Comparison of ENCODE assay signal across 22 mouse cellular contexts in the genomic region with DNA sequence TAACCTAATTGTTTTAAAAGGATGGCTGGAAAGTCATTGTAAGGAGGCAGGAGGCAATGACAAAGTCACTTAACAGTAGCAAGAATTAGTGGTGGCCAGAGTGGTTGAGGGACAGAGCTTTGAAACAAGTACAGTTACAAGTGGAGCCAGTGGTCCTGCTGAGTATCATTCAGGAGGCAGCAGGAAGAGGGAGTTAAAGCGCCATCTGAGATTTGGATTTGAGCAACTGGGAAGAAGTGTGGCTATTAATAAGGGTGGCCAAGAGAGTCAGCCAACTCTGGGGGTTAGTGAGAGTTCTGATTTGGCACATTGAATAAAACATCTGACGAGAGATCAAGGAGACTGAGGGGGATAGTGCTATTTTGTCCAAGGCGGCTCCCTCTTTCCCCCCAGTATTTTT. TPM values are rescaled to one million over a fixed set of nuclear protein-coding genes. Genes with fewer than 3 reads are reported as not detected.
A peak's percentile ranks its signal among the peaks of the same experiment; 100 is the strongest.
DNase-seq lines count a peak whose midpoint lies in the region; ATAC-seq and TF ChIP-seq lines count a peak whose summit lies in the region.
"Had no signal": no experiment of that assay in that cellular context is flagged by ENCODE, and none has a peak within 500 bp of the region (broad histone marks: within the 10 kb centered on the region; RNA-seq: fewer than 3 reads in every experiment).

No protein-coding gene starts in this region.

- ATAC-seq in lung, postnatal 0 days, result no peak
- ATAC-seq: forebrain, embryonic 15.5 days; hindbrain, postnatal 0 days; midbrain, embryonic 15.5 days had no signal

- no peak for TF ChIP-seq POLR2A in heart, adult 2 months (IDR thresholded peaks at IDR 0.05; ENCODE audit: insufficient read depth, low read depth, low read length)

- H3K9ac ChIP-seq in heart, adult 2 months (ENCODE audit: low read depth, low read length), result no peak overlapping the region
- H3K9ac ChIP-seq in lung, postnatal 0 days (replicated peaks; ENCODE audit: low read depth), result no peak overlapping the region
- H3K9ac ChIP-seq: forebrain, embryonic 15.5 days; liver, embryonic 13.5 days; lung, embryonic 14.5 days; midbrain, embryonic 15.5 days; neural tube, embryonic 12.5 days had no signal

- intact Hi-C loops in heart, adult 2 months (cut with DNase I), result loop anchor here (5.0 to 10.0 kb wide), 2 partner anchors 44 to 136 kb away; no protein-coding TSS in a partner anchor

- no peaks in the 10 kb centered on the region for H3K9me3 ChIP-seq in lung, postnatal 0 days (ENCODE audit: low read length)
- H3K9me3 ChIP-seq: embryonic facial prominence, embryonic 10.5 days; forebrain, embryonic 15.5 days; liver, embryonic 13.5 days; midbrain, embryonic 15.5 days; neural tube, embryonic 12.5 days had no signal

- WGBS in heart, adult 2 months, result 12% methylated on average over 3 of the region's 3 CpGs
- WGBS in lung, postnatal 0 days, result 54% methylated on average over 3 of the region's 3 CpGs

- H3K4me1 ChIP-seq in heart, adult 2 months (ENCODE audit: control insufficient read depth, insufficient read depth, low read length), result peaks cover 21% of the 10 kb centered on the region
- H3K4me1 ChIP-seq in lung, postnatal 0 days (ENCODE audit: insufficient read depth, low read depth, low read length), result peaks cover 5% of the 10 kb centered on the region; the same call in 1 of the 2 replicates

- H3K27ac ChIP-seq in heart, adult 2 months, result peak overlapping the region; percentile 24; the same call in 1 of the 2 replicates
- H3K27ac ChIP-seq in lung, postnatal 0 days (ENCODE audit: low read length), result no peak overlapping the region
- H3K27ac ChIP-seq: embryonic facial prominence, embryonic 10.5 days; forebrain, embryonic 15.5 days; hindbrain, postnatal 0 days; left cerebral cortex, adult 2 months; liver, embryonic 13.5 days; macrophage; midbrain, embryonic 15.5 days; neural tube, embryonic 12.5 days had no signal

- peaks cover 26% of the 10 kb centered on the region for H3K36me3 ChIP-seq in heart, adult 2 months (ENCODE audit: control insufficient read depth, insufficient read depth, low read length)
- H3K36me3 ChIP-seq in lung, postnatal 0 days (ENCODE audit: insufficient read depth, low read length), result no peaks in the 10 kb centered on the region
- H3K36me3 ChIP-seq: forebrain, embryonic 15.5 days; liver, embryonic 13.5 days; midbrain, embryonic 15.5 days; neural tube, embryonic 12.5 days had no signal

- DNase-seq in cerebellum, adult 9-10 months, result peak; percentile 27
- no peak for DNase-seq in cerebellum, postnatal 4 days (ENCODE audit: low spot score in 2 of 2)
- peak in 1 of 2 experiments; percentile 24 for DNase-seq in heart, adult 2 months
- DNase-seq in heart, adult 8-10 months (ENCODE audit: low spot score), result no peak
- no peak for DNase-seq in lung, postnatal 0 days (ENCODE audit: low spot score)
- DNase-seq in lung, adult 18-20 months, result no peak
- DNase-seq in spleen, postnatal 36 days (ENCODE audit: low spot score in 2 of 2), result no peak
- DNase-seq: gastrocnemius, postnatal 36 days; kidney, adult 11 months; kidney, postnatal 4 days; layer of hippocampus, adult 9-11 months; liver, embryonic 13.5 days; lung, embryonic 14.5 days; right cerebral cortex, postnatal 25 days; thymus, postnatal 14 days had no signal

- TF ChIP-seq EP300 in heart, adult 2 months (IDR thresholded peaks at IDR 0.05; ENCODE audit: insufficient read depth, low read depth, low read length), result 0 out of 2 replicates have a peak, but pooled peaks have one; percentile 15
- no peak for TF ChIP-seq EP300 in lung, postnatal 0 days (IDR thresholded peaks at IDR 0.05)

- H3K79me2 ChIP-seq in heart, adult 2 months (replicated peaks; ENCODE audit: control insufficient read depth, insufficient read depth, low read length), result peaks cover 11% of the 10 kb centered on the region

- TF ChIP-seq CTCF in heart, adult 2 months (IDR thresholded peaks at IDR 0.05), result peak; percentile 57
- TF ChIP-seq CTCF in lung, postnatal 0 days (IDR thresholded peaks at IDR 0.05), result peak; percentile 12; the same call in 1 of the 2 replicates

- no peaks in the 10 kb centered on the region for H3K27me3 ChIP-seq in heart, adult 2 months (ENCODE audit: control insufficient read depth, insufficient read depth, low read length)
- H3K27me3 ChIP-seq in lung, postnatal 0 days (replicated peaks; ENCODE audit: insufficient read depth, low read length), result no peaks in the 10 kb centered on the region
- H3K27me3 ChIP-seq: forebrain, embryonic 15.5 days; liver, embryonic 13.5 days; midbrain, embryonic 15.5 days; neural tube, embryonic 12.5 days had no signal

- H3K4me3 ChIP-seq in heart, adult 2 months, result no peak overlapping the region
- no peak overlapping the region for H3K4me3 ChIP-seq in lung, postnatal 0 days (ENCODE audit: low read depth, low read length)
- H3K4me3 ChIP-seq: embryonic facial prominence, embryonic 10.5 days; forebrain, embryonic 15.5 days; left cerebral cortex, adult 2 months; liver, embryonic 13.5 days; midbrain, embryonic 15.5 days; neural tube, embryonic 12.5 days had no signal

- no peak overlapping the region for H3K4me2 ChIP-seq in lung, postnatal 0 days (replicated peaks; ENCODE audit: low read depth, low read length)
- H3K4me2 ChIP-seq: forebrain, embryonic 15.5 days; liver, embryonic 13.5 days; lung, embryonic 14.5 days; midbrain, embryonic 15.5 days; neural tube, embryonic 12.5 days had no signal

RNA-seq across cellular contexts. Expression of gene Zfand3, which starts 54.1 kb away (rescaled TPM):
- 100 to 1,000 TPM; 130 to 149 TPM for total RNA-seq in heart, adult 2 months (2021)
- polyA plus RNA-seq in heart, adult 2 months (2012; rRNA removed), result 106 and 127 TPM in 2 replicates
- 100 to 1,000 TPM; 132 to 150 (median 148) TPM for total RNA-seq in heart, adult 8-10 months (2022)
- polyA plus RNA-seq in lung, postnatal 0 days (2015; fragmentation: Nextera tagmentation; extraction: Ambion mirVana), result 52.1 and 54.6 TPM in 2 replicates
